Mouse (Mus musculus) stomach, embryonic 15.5 days (tissue): ENCODE measurements at regions not wholly inside any gene's neighbourhood (a gene's known extent, or its start where the extent isn't known, plus 50 kb on each side); places are given as distances from the start of the nearest gene placed in this dataset.

ENCODE experiments used
- ATAC-seq: fragments of 200-750 bp; cut with Nextera tagmentation; 2 replicates; pipeline ENCODE4 v1.8.0; 2017; ENCODE audit warnings: low read depth, moderate number of reproducible peaks, moderate TSS enrichment; ENCODE audit not compliant: insufficient read depth, low FRiP score
- H3K27ac ChIP-seq: fragments of 300-500 bp; sonication (generic); 2 replicates; pipeline ENCODE4 v1.5.1; 2015; ENCODE audit warnings: mild to moderate bottlenecking, inconsistent platforms
- H3K27me3 ChIP-seq: fragments of 300-500 bp; sonication (generic); replicated peaks from 2 replicates; pipeline ENCODE4 v1.6.1; 2015; ENCODE audit warnings: inconsistent platforms
- H3K36me3 ChIP-seq: fragments of 300-500 bp; sonication (generic); 2 replicates; pipeline ENCODE4 v1.6.1; 2015; ENCODE audit warnings: inconsistent platforms
- H3K4me1 ChIP-seq: fragments of 300-500 bp; sonication (generic); 2 replicates; pipeline ENCODE4 v1.6.1; 2015; ENCODE audit warnings: inconsistent platforms
- H3K4me2 ChIP-seq: fragments of 300-500 bp; sonication (generic); 2 replicates; pipeline ENCODE4 v1.6.1; 2015; ENCODE audit warnings: mild to moderate bottlenecking, inconsistent platforms
- H3K4me3 ChIP-seq: fragments of 300-500 bp; sonication (generic); replicated peaks from 2 replicates; pipeline ENCODE4 v1.5.1; 2015; ENCODE audit warnings: inconsistent platforms
- H3K9ac ChIP-seq: fragments of 300-500 bp; sonication (generic); 2 replicates; pipeline ENCODE4 v1.6.1; 2015; ENCODE audit warnings: inconsistent platforms
- H3K9me3 ChIP-seq: fragments of 300-500 bp; sonication (generic); 2 replicates; pipeline ENCODE4 v1.6.1; 2016; ENCODE audit warnings: inconsistent platforms
- WGBS: fragments of 180-500 bp; shearing (Covaris S2); methylation state at CpG from one replicate; pipeline ENCODE4 v1.1.7; 2015; 5-methylcytosine and 5-hydroxymethylcytosine counted together

DNA sequence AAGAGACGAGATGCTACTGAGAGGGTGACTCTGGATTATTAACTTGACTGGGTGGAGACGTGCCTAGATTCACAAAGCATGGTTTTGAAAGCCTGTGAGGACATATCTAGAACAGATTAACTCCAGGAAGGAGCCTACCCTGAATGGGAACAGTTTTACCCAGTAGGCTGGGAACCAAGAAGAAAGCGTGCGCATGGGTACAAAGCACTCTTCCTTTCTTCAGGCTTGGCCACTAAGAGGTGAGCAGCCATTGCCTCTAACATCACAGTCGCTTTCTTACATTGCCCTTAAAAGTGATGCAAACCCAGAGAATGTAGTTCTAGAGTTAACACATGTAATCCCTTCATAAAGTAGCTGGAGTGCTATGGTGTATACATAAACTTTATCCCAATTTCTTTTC is 414.0 kb downstream of the Efna5 start:
- WGBS = 77% methylated on average over 5 of the region's 5 CpGs
- Histone ChIP-seq H3K36me3 (no peaks in the 10 kb centered on the region), H3K4me3 (no peak overlapping the region), H3K9ac (no peak overlapping the region), H3K4me2 (no peak overlapping the region), H3K27ac (no peak overlapping the region), H3K9me3 (no peaks in the 10 kb centered on the region), H3K27me3 (no peaks in the 10 kb centered on the region), H3K4me1 (no peaks in the 10 kb centered on the region)
- ATAC-seq = no peak

DNA sequence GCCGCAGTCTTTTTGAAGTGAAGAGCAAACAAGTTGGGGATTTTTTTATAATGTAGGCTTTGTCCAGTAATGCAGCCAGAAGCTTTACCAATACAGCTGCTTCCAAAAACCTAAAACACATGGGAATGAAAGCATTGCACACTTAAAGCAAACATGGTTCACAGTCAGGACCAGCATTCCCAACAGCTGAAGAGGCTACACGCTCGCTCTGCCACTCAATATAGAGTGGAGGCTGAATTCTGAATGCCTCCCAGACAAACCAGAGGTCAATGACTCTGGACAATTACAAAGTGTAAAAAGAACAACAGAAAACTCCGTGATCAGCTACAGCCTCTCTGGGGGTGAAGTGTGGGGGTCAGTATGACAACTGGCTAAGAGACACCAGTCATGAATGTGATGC is 416.1 kb downstream of the Efna5 start:
- no peak overlapping the region for H3K4me3 ChIP-seq
- H3K4me1 ChIP-seq = no peaks in the 10 kb centered on the region
- H3K27me3 ChIP-seq = no peaks in the 10 kb centered on the region
- no peaks in the 10 kb centered on the region for H3K36me3 ChIP-seq
- WGBS = 64% methylated on average over 4 of the region's 4 CpGs
- no peak overlapping the region for H3K9ac ChIP-seq
- H3K9me3 ChIP-seq = no peaks in the 10 kb centered on the region
- H3K4me2 ChIP-seq = no peak overlapping the region
- no peak for ATAC-seq
- H3K27ac ChIP-seq = no peak overlapping the region

GRCm38 (mm10) chr17:62464228-62464627 is 416.9 kb downstream of the Efna5 start:
- no peak overlapping the region for H3K27ac ChIP-seq
- 89% methylated on average over 4 of the region's 4 CpGs for WGBS
- no peaks in the 10 kb centered on the region for H3K36me3 ChIP-seq
- no peak for ATAC-seq
- no peak overlapping the region for H3K9ac ChIP-seq
- no peaks in the 10 kb centered on the region for H3K9me3 ChIP-seq
- no peaks in the 10 kb centered on the region for H3K27me3 ChIP-seq
- no peak overlapping the region for H3K4me2 ChIP-seq
- no peak overlapping the region for H3K4me3 ChIP-seq
- H3K4me1 ChIP-seq = no peaks in the 10 kb centered on the region

DNA sequence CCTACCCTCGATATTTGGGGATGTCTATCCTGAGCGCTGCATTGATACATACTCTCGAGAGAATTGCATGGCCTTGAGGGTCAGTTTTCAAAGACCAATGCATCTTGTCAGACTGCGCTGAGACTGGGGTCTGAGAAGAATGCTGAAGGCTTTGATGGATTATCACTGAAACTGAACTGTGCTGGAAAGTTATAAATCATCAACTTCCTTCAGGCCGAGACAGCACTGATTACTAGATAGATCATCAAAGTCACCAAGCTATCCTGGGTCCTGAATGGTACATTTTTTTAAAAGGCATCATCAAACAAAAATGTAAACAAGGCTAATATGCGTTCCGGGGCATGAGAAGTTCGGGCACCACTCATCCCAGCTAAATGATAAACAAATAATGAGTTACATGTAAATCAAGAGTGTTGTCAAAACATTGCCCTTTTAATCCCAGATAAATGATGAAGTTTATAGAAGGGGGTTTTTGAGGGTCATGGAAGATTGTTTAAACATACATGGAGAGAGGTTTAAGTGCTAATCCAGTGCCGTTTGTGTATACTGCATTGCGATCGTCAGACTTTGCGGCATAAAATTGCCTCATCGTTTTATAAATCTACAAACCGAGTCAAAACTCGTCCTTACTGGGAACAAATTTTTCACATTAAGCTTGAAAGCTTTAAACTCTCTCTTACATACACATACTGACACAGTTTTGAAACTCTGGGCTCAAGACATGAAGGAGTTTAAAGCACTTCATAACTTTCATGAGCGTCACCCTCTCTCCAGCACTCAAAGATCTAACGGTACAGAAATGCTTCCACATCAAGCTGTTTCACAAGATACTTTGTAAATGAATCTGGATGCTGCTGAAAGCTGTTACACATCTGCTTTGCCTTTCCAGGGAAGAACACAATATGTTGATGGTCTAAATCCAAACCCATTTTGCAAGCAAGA is 419.5 kb downstream of the Efna5 start:
- Histone ChIP-seq H3K9ac (no peak overlapping the region), H3K27me3 (no peaks in the 10 kb centered on the region), H3K4me2 (no peak overlapping the region), H3K27ac (no peak overlapping the region), H3K4me1 (no peaks in the 10 kb centered on the region), H3K36me3 (no peaks in the 10 kb centered on the region), H3K4me3 (no peak overlapping the region), H3K9me3 (no peaks in the 10 kb centered on the region)
- WGBS = 25% methylated on average over 17 of the region's 17 CpGs
- ATAC-seq = no peak; the same call in 1 of the 2 replicates

GRCm38 (mm10) chr17:62458964-62459363 is 422.2 kb downstream of the Efna5 start:
- ATAC-seq = no peak
- Histone ChIP-seq H3K9me3 (no peaks in the 10 kb centered on the region), H3K4me3 (no peak overlapping the region), H3K36me3 (no peaks in the 10 kb centered on the region), H3K9ac (no peak overlapping the region), H3K4me2 (no peak overlapping the region), H3K4me1 (no peaks in the 10 kb centered on the region), H3K27me3 (no peaks in the 10 kb centered on the region), H3K27ac (no peak overlapping the region)
- 48% methylated on average over 7 of the region's 7 CpGs for WGBS

GRCm38 (mm10) chr17:62438045-62438444 is 443.1 kb downstream of the Efna5 start:
- Histone ChIP-seq H3K4me1 (no peaks in the 10 kb centered on the region), H3K9ac (no peak overlapping the region), H3K27me3 (no peaks in the 10 kb centered on the region), H3K4me3 (no peak overlapping the region), H3K4me2 (no peak overlapping the region), H3K9me3 (no peaks in the 10 kb centered on the region), H3K36me3 (no peaks in the 10 kb centered on the region), H3K27ac (no peak overlapping the region)
- WGBS = 77% methylated on average over 4 of the region's 4 CpGs
- no peak for ATAC-seq

DNA sequence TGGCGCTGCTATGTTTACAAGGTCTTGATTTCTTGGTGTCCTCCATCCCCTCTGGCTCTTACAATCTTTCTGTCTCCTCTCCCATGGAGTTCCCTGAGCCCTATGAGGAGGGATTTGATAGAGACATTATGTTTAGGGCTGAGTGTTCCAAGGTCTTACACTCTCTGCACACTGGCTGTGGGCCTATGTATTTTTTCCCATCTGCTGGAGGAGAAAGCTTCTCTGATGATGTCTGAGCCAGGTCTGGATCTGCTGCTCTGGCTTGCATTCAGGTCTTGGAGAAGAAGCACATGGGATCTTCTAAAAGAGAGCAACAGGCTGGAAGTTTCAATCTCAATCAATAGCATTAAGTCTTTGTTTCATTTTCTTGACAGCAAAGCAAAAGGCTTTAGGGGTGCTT is 445.1 kb downstream of the Efna5 start:
- Histone ChIP-seq H3K27ac (no peak overlapping the region), H3K27me3 (no peaks in the 10 kb centered on the region)
- WGBS = 79% methylated on average over 1 of the region's 1 CpGs

DNA sequence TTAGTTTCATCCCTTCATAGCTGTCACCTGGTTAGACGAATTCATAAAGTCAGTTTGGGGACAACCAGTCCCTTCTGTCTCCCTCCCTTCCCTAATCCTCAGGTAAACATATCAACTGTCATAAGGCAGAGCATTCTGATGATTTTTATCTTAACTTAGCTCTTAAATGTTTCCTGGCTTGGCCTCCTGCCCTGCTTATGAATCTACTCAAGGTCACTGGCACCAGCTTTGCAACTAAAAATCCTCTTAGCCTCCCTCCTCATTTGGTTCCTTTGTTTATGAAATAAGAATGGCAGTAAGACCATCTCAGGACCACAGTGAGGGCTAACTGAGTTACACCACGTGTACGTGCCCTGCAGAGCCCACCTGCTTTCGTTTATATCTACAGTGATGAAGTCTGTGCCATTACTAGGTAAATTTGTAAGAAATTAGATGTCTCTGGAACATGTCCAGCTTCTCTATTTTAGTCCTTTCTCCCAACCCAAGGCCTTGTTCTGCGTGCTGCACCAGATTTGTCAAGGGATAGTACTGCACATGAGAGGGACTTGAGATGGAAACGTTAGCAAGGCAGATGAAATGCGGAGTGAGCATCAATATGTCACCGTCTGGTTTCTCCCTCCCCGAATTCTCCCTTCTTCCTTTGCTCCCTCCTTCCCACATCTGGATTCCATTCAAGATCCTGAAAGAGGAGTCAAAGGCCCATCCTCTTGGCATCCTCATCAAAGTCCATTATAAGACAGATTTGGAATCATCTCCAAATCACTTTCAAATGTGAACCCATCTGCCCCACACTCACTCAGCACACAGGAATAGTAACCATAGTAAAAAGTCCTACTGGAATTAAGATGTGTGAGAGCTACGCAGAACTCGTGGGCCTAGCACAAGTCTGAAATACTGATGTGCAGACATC is 457.4 kb downstream of the Efna5 start:
- H3K27me3 ChIP-seq = no peaks in the 10 kb centered on the region
- no peaks in the 10 kb centered on the region for H3K4me1 ChIP-seq
- ATAC-seq = no peak
- no peaks in the 10 kb centered on the region for H3K36me3 ChIP-seq
- no peaks in the 10 kb centered on the region for H3K9me3 ChIP-seq
- no peak overlapping the region for H3K4me2 ChIP-seq
- H3K27ac ChIP-seq = no peak overlapping the region
- H3K4me3 ChIP-seq = no peak overlapping the region
- 64% methylated on average over 11 of the region's 11 CpGs for WGBS
- H3K9ac ChIP-seq = no peak overlapping the region

More for the DNA sequence above, 445.1 kb downstream of the Efna5 start:
- Histone ChIP-seq H3K4me2 (no peak overlapping the region), H3K9me3 (no peaks in the 10 kb centered on the region), H3K4me1 (no peaks in the 10 kb centered on the region), H3K36me3 (no peaks in the 10 kb centered on the region), H3K4me3 (no peak overlapping the region), H3K9ac (no peak overlapping the region)
- peak; percentile 53; the same call in 1 of the 2 replicates for ATAC-seq

DNA sequence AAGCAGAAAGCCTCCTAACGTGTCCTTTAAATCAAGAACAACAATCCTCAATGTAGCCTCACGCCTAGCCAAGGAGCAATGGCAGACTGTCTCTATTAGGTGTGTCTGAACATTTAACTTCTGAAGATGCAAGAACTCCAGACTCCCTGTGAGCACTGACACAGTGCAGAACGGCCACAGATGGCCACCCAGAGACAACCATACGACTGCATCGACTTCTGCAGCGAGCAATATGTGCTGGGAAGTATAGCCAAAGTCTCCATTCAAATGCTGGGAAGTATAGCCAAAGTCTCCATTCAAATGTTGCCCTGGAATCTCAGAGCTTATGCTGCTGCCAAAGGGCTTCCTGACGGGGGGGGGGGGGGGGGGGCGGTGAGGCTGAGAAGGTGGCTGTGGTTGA is 463.5 kb downstream of the Efna5 start:
- ATAC-seq = no peak
- no peak overlapping the region for H3K4me3 ChIP-seq
- WGBS = 82% methylated on average over 7 of the region's 8 CpGs
- no peak overlapping the region for H3K9ac ChIP-seq
- no peak overlapping the region for H3K27ac ChIP-seq
- H3K4me1 ChIP-seq = no peaks in the 10 kb centered on the region
- H3K4me2 ChIP-seq = no peak overlapping the region
- H3K36me3 ChIP-seq = no peaks in the 10 kb centered on the region
- H3K27me3 ChIP-seq = no peaks in the 10 kb centered on the region
- no peaks in the 10 kb centered on the region for H3K9me3 ChIP-seq

GRCm38 (mm10) chr17:62415152-62415551 is 466.0 kb downstream of the Efna5 start:
- H3K9ac ChIP-seq = no peak overlapping the region
- no peak overlapping the region for H3K4me3 ChIP-seq
- H3K4me1 ChIP-seq = no peaks in the 10 kb centered on the region
- no peak for ATAC-seq
- no peaks in the 10 kb centered on the region for H3K9me3 ChIP-seq
- 93% methylated on average over 4 of the region's 4 CpGs for WGBS
- H3K27me3 ChIP-seq = no peaks in the 10 kb centered on the region
- H3K4me2 ChIP-seq = no peak overlapping the region
- no peak overlapping the region for H3K27ac ChIP-seq
- H3K36me3 ChIP-seq = no peaks in the 10 kb centered on the region

DNA sequence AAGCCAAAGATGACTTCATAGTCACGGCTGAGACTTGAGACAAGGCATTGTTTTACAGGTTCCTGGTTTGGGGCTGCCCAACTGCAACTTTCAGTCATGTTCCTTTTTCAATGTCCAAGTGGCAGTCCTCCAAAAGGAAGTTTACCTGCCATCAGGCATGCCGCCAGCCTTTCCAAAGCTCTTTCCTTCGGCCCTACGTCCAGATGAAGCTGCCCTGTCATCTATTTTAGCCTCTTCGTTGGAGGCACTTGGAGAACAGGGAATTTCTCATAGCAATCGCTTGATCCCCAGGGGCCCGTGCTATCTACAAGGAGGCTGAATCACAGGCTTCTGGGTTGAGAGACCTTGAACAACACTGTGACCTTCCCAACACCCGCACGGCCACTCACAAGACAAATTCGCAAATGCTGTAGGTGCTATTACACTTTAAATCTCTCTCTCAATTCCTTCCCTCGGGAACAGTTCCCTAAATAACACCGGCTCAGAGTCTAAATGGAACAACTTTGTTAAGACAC is 468.4 kb downstream of the Efna5 start:
- no peak overlapping the region for H3K4me2 ChIP-seq
- H3K27ac ChIP-seq = no peak overlapping the region
- 80% methylated on average over 12 of the region's 12 CpGs for WGBS
- no peak overlapping the region for H3K9ac ChIP-seq
- no peaks in the 10 kb centered on the region for H3K27me3 ChIP-seq
- no peak for ATAC-seq
- H3K9me3 ChIP-seq = no peaks in the 10 kb centered on the region
- H3K36me3 ChIP-seq = no peaks in the 10 kb centered on the region
- no peak overlapping the region for H3K4me3 ChIP-seq
- no peaks in the 10 kb centered on the region for H3K4me1 ChIP-seq

- WGBS = 95% methylated on average over 1 of the region's 1 CpGs
- H3K9me3 ChIP-seq = no peaks in the 10 kb centered on the region
- no peak for ATAC-seq
Observed at GRCm38 (mm10) chr17:62403739-62404138, 477.4 kb downstream of the Efna5 start.

More at GRCm38 (mm10) chr17:62403739-62404138, 477.4 kb downstream of the Efna5 start:
- Histone ChIP-seq H3K9ac (no peak overlapping the region), H3K4me3 (no peak overlapping the region), H3K27me3 (no peaks in the 10 kb centered on the region), H3K4me2 (no peak overlapping the region), H3K4me1 (no peaks in the 10 kb centered on the region), H3K27ac (no peak overlapping the region), H3K36me3 (no peaks in the 10 kb centered on the region)
